Mouse (Mus musculus): ENCODE measurements at regions not wholly inside any gene's neighbourhood (a gene's known extent, or its start where the extent isn't known, plus 50 kb on each side); places are given as distances from the start of the nearest gene placed in this dataset.
A peak's percentile ranks its signal among the peaks of the same experiment; 100 is the strongest.

DNA sequence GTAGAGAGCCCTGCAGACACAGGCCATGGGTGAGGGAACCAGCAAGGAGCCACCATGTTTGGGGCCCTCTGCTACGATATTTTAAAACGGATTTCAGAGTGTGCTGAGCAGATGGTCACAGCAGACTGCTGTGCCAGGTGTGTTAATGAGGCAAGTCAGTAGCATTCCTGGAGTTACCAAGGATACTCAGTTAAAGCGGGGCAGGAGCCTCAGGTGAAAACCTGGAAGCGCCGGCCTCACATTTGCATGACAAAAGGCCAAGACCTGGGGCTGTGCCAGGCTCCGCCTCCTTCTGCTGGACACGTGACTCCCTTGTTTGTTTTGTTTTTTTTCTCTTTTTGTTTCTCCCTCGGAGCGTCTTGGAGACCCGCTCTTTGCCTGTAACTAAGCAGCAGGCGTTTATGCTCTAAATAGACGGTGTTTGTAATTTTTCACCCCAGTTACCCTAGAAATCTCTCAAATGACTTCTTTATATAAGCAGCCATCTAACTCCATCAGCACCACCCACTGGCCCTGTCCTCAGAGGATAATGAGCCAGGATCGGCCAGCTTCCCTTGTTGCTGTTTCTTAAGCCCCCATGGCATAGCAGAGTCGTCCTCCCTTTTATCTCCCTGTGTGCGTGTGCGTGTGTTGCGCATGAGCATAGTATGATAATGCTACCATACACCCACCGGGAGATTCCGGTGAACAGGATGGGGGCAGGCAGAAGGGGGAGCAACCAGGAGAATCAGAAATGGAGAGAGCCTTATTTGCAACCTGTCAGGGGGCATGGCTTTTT lies 166.9 kb upstream of the Gm3448 start:
- no peak for DNase-seq (ENCODE audit: low read depth in 3 of 3, low spot score in 3 of 3)
- WGBS (ENCODE audit: insufficient replicate concordance): 12% methylated on average over 19 of the region's 19 CpGs

DNA sequence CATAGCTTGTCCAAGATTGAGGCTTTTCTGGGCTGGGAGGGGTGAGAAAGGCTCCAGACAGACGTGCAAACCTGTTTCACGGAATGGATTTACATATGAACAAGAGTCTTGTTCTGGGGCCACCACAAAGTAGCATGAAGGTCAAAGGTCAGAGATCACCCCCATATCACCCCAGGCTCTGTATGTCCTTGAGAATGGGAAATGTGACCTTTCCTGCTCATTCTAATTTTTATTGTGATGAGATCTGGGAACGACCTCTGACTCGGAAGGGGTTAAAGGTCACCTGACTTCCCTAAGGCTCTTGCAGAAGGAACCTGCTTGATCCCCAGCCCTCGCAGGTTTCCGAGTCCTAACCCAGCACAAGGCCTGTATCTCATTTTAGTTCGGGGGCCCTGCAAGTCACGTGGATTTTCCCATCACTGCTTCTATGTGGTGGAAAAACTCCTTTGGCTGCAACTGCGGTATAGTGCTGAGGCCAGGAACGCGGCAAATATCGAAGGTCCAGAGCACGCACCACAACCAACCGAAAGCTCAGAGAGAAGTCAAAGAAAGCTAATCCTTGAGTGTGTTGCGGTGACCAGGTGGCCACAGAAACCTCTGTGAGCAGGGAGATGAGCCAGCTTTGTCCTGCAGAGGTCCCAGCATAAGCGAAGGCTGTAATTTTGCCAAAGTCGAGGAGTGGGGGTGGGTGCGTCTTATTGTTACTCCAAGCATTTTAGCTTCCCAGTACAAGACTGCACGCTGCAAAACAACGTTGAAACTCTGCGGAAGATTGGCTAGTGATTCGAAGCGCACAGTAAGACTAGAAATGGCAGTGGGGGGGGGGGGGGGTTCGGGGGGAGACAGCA lies 166.1 kb upstream of the Gm3448 start:
- WGBS (ENCODE audit: insufficient replicate concordance): 59% methylated on average over 23 of the region's 24 CpGs
- Histone ChIP-seq H3K9me3 (ENCODE audit: control insufficient read depth, low read length) (no peaks in the 10 kb centered on the region), H3K27ac (no peak overlapping the region), H3K36me3 (replicated peaks; ENCODE audit: control insufficient read depth, insufficient read depth, low read depth) (no peaks in the 10 kb centered on the region), H3K4me3 (ENCODE audit: insufficient read depth in 1 of 2, low read depth in 2 of 2, low read length in 2 of 2) (no peak overlapping the region), H3K4me1 (replicated peaks; ENCODE audit: control insufficient read depth in 2 of 2, insufficient read depth in 2 of 2, low read length in 1 of 2) (peaks cover 0 to 7% of the 10 kb centered on the region in 2 experiments; a peak in 1 of 4 replicates), H3K4me2 (ENCODE audit: low read depth) (peak overlapping the region; percentile 40), H3K9ac (replicated peaks) (no peak overlapping the region), H3K27me3 (ENCODE audit: control insufficient read depth, insufficient read depth, low read length) (no peaks in the 10 kb centered on the region)
- DNase-seq (ENCODE audit: low read depth in 3 of 3, low spot score in 3 of 3): no peak
- no peak for ATAC-seq (ENCODE audit: insufficient read depth)
- TF ChIP-seq CTCF (IDR thresholded peaks at IDR 0.05; ENCODE audit: low read depth) (no peak), EP300 (IDR thresholded peaks at IDR 0.05; ENCODE audit: low read depth) (no peak)

More for the DNA sequence above, 166.9 kb upstream of the Gm3448 start:
- ATAC-seq (ENCODE audit: insufficient read depth): no peak
- Histone ChIP-seq H3K27ac (no peak overlapping the region), H3K9me3 (ENCODE audit: control insufficient read depth, low read length) (no peaks in the 10 kb centered on the region), H3K27me3 (ENCODE audit: control insufficient read depth, insufficient read depth, low read length) (no peaks in the 10 kb centered on the region), H3K4me3 (ENCODE audit: insufficient read depth in 1 of 2, low read depth in 2 of 2, low read length in 2 of 2) (peak overlapping the region; percentile 2 to 10), H3K4me2 (ENCODE audit: low read depth) (peak overlapping the region; percentile 40), H3K9ac (replicated peaks) (no peak overlapping the region), H3K4me1 (replicated peaks; ENCODE audit: control insufficient read depth in 2 of 2, insufficient read depth in 2 of 2, low read length in 1 of 2) (peaks cover 0 to 7% of the 10 kb centered on the region in 2 experiments; a peak in 1 of 4 replicates), H3K36me3 (replicated peaks; ENCODE audit: control insufficient read depth, insufficient read depth, low read depth) (no peaks in the 10 kb centered on the region)
- no peak for TF ChIP-seq CTCF (IDR thresholded peaks at IDR 0.05; ENCODE audit: low read depth)
- no peak for TF ChIP-seq EP300 (IDR thresholded peaks at IDR 0.05; ENCODE audit: low read depth)

DNA sequence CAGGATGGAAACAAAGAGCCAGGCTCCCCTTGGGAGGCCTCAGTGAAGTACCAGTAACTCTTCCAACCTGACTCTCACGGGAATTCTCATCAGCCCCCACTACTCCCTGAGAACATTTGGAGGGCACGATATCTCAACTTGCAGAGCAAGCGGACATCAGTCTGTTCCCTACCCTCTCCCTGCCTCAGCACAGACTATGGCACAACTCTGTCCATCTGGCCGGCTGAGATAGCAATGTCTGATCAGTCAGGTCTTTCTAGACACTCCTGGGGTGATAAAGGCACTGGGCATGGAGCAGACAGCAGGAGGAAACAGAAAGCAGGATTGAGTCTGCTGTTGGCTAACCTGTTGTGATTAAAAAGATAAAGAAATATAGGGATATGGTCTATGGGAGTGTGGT lies 164.5 kb upstream of the Gm3448 start:
- Histone ChIP-seq H3K27me3 (ENCODE audit: control insufficient read depth, insufficient read depth, low read length) (no peaks in the 10 kb centered on the region), H3K4me3 (ENCODE audit: insufficient read depth in 1 of 2, low read depth in 2 of 2, low read length in 2 of 2) (no peak overlapping the region), H3K36me3 (replicated peaks; ENCODE audit: control insufficient read depth, insufficient read depth, low read depth) (no peaks in the 10 kb centered on the region), H3K27ac (no peak overlapping the region), H3K9me3 (ENCODE audit: control insufficient read depth, low read length) (no peaks in the 10 kb centered on the region), H3K9ac (replicated peaks) (no peak overlapping the region), H3K4me2 (ENCODE audit: low read depth) (no peak overlapping the region), H3K4me1 (replicated peaks; ENCODE audit: control insufficient read depth in 2 of 2, insufficient read depth in 2 of 2, low read length in 1 of 2) (peaks cover 0 to 7% of the 10 kb centered on the region in 2 experiments; a peak in 1 of 4 replicates)
- peak; percentile 62; the same call in 1 of the 2 replicates for ATAC-seq (ENCODE audit: insufficient read depth)
- no peak for TF ChIP-seq CTCF (IDR thresholded peaks at IDR 0.05; ENCODE audit: low read depth)
- TF ChIP-seq EP300 (IDR thresholded peaks at IDR 0.05; ENCODE audit: low read depth): 0 out of 2 replicates have a peak, but pooled peaks have one; percentile 27
- peak in 2 of 3 experiments; percentile 44 to 54 for DNase-seq (ENCODE audit: low read depth in 3 of 3, low spot score in 3 of 3)
- WGBS (ENCODE audit: insufficient replicate concordance): 43% methylated on average over 4 of the region's 4 CpGs

DNA sequence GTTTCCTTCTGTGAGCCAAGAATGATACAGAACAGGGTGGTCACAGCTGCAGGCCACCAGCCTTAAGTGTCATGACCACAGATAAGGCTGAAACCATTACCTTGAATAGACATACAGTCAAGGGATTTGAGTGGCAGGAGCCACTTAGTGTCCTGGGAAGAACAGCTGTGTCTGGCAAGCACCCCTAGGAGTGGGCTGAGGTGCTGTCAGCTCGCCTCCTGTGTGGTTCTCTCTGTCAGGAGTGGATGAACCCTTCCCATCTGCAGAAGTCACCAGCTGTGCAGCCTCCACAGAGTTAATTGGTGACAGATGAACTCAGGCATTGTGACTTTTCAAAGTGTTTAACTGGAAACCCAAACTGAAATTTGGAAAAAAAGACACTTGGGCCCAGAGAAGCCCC lies 163.2 kb upstream of the Gm3448 start:
- H3K27me3 ChIP-seq (ENCODE audit: control insufficient read depth, insufficient read depth, low read length): no peaks in the 10 kb centered on the region
- TF ChIP-seq EP300 (IDR thresholded peaks at IDR 0.05; ENCODE audit: low read depth): no peak
- TF ChIP-seq CTCF (IDR thresholded peaks at IDR 0.05; ENCODE audit: low read depth): no peak
- no peak overlapping the region for H3K4me3 ChIP-seq (ENCODE audit: insufficient read depth in 1 of 2, low read depth in 2 of 2, low read length in 2 of 2)
- no peak overlapping the region for H3K4me2 ChIP-seq (ENCODE audit: low read depth)
- ATAC-seq (ENCODE audit: insufficient read depth) (no peak), DNase-seq (ENCODE audit: low read depth in 3 of 3, low spot score in 3 of 3) (no peak)
- H3K36me3 ChIP-seq (replicated peaks; ENCODE audit: control insufficient read depth, insufficient read depth, low read depth): no peaks in the 10 kb centered on the region
- no peak overlapping the region for H3K27ac ChIP-seq
- H3K4me1 ChIP-seq (replicated peaks; ENCODE audit: control insufficient read depth in 2 of 2, insufficient read depth in 2 of 2, low read length in 1 of 2): peaks cover 0 to 7% of the 10 kb centered on the region in 2 experiments; a peak in 1 of 4 replicates
- H3K9me3 ChIP-seq (ENCODE audit: control insufficient read depth, low read length): no peaks in the 10 kb centered on the region
- WGBS (ENCODE audit: insufficient replicate concordance): 43% methylated on average over 1 of the region's 1 CpGs
- H3K9ac ChIP-seq (replicated peaks): no peak overlapping the region

DNA sequence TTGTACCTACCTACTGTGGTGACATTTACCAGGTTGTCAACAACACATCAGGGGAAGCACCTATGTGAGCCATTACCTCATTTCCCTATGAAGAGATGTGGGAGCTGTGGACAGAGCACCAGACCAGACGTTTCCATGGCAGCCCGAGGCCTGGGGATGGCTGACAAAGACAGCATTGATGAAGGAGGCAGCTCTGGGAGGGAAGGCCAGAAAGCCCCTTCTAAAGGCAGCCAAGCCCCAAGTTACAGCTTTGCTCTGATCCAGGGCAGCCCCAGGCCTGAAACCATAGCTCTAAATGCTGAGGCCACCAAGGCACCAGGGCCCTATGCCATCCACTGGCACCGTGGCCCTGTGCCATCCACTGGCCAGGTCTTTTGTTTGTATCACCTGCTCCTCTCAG lies 157.9 kb upstream of the Gm3448 start:
- Histone ChIP-seq H3K4me2 (ENCODE audit: low read depth) (no peak overlapping the region), H3K4me3 (ENCODE audit: insufficient read depth in 1 of 2, low read depth in 2 of 2, low read length in 2 of 2) (no peak overlapping the region), H3K9ac (replicated peaks) (no peak overlapping the region), H3K9me3 (ENCODE audit: control insufficient read depth, low read length) (no peaks in the 10 kb centered on the region), H3K27me3 (ENCODE audit: control insufficient read depth, insufficient read depth, low read length) (no peaks in the 10 kb centered on the region), H3K4me1 (replicated peaks; ENCODE audit: control insufficient read depth in 2 of 2, insufficient read depth in 2 of 2, low read length in 1 of 2) (peaks cover 0 to 4% of the 10 kb centered on the region in 2 experiments; a peak in 1 of 4 replicates), H3K36me3 (replicated peaks; ENCODE audit: control insufficient read depth, insufficient read depth, low read depth) (no peaks in the 10 kb centered on the region), H3K27ac (no peak overlapping the region)
- 47% methylated on average over 3 of the region's 3 CpGs for WGBS (ENCODE audit: insufficient replicate concordance)
- ATAC-seq (ENCODE audit: insufficient read depth) (no peak), DNase-seq (ENCODE audit: low read depth in 3 of 3, low spot score in 3 of 3) (no peak)
- no peak for TF ChIP-seq CTCF (IDR thresholded peaks at IDR 0.05; ENCODE audit: low read depth)
- no peak for TF ChIP-seq EP300 (IDR thresholded peaks at IDR 0.05; ENCODE audit: low read depth)

All from liver, embryonic 14.5 days (tissue).